Mouse (Mus musculus) heart, embryonic 13.5 days (tissue): ENCODE measurements at regions not wholly inside any gene's neighbourhood (a gene's known extent, or its start where the extent isn't known, plus 50 kb on each side); places are given as distances from the start of the nearest gene placed in this dataset.
A peak's percentile ranks its signal among the peaks of the same experiment; 100 is the strongest.

Source experiments
- ATAC-seq: fragments of 200-750 bp; cut with Nextera tagmentation; 2 replicates; pipeline ENCODE4 v1.8.0; 2017; ENCODE audit warnings: moderate TSS enrichment; ENCODE audit not compliant: insufficient number of reproducible peaks, low FRiP score, low TSS enrichment; ENCODE audit errors: extremely low read depth
- H3K27ac ChIP-seq: fragments of 300-500 bp; sonication (generic); replicated peaks from 2 replicates; pipeline ENCODE4 v1.5.1; 2015; ENCODE audit warnings: moderate library complexity, mild to moderate bottlenecking, inconsistent platforms
- H3K27me3 ChIP-seq: fragments of 300-500 bp; sonication (generic); replicated peaks from 2 replicates; pipeline ENCODE4 v1.6.1; 2015; ENCODE audit warnings: mild to moderate bottlenecking, inconsistent platforms
- H3K36me3 ChIP-seq: fragments of 300-500 bp; sonication (generic); 2 replicates; pipeline ENCODE4 v1.6.1; 2015; ENCODE audit warnings: mild to moderate bottlenecking, inconsistent platforms
- H3K4me1 ChIP-seq: fragments of 300-500 bp; sonication (generic); 2 replicates; pipeline ENCODE4 v1.6.1; 2015; ENCODE audit warnings: inconsistent platforms
- H3K4me2 ChIP-seq: fragments of 300-500 bp; sonication (generic); 2 replicates; pipeline ENCODE4 v1.6.1; 2015; ENCODE audit warnings: inconsistent platforms, mild to moderate bottlenecking, moderate library complexity
- H3K4me3 ChIP-seq: fragments of 300-500 bp; sonication (generic); 2 replicates; pipeline ENCODE4 v1.5.1; 2015; ENCODE audit warnings: moderate library complexity, mild to moderate bottlenecking, inconsistent platforms
- H3K9ac ChIP-seq: fragments of 300-500 bp; sonication (generic); 2 replicates; pipeline ENCODE4 v1.6.1; 2015; ENCODE audit warnings: inconsistent platforms, mild to moderate bottlenecking, moderate library complexity
- H3K9me3 ChIP-seq: fragments of 300-500 bp; sonication (generic); 2 replicates; pipeline ENCODE4 v1.6.1; 2016; ENCODE audit warnings: inconsistent platforms
- WGBS: fragments of 180-500 bp; shearing (Covaris S2); methylation state at CpG from one replicate; pipeline ENCODE4 v1.1.7; 2015; ENCODE audit warnings: mixed read lengths; 5-methylcytosine and 5-hydroxymethylcytosine counted together

DNA sequence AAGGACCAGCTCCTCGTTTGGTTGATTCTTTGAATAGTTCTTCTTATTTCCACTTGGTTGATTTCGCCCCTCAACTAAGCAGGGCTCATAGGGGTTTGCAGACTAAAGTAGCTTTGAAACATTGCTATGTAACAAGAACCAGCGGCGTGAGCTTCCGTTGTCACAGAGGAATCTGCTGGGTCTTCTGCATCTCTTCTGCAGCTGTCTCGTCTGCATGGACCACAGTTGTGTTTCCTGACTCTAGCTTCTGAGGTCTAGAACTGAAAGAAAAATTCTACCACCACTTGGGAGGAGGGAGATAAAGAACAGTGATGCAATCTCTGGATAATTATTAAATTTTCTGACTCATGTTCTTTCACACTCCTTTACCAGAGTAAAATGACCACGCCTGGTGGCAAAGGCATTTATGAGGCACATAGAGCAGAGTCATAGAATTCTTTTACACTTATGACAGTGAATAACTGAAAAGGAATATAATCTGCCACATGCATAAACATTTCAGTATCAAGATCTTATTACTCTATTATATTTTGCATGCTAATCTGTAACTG is 1340.9 kb downstream of the Slc22a22 start:
- Histone ChIP-seq H3K4me1 (no peaks in the 10 kb centered on the region), H3K27me3 (no peaks in the 10 kb centered on the region), H3K36me3 (no peaks in the 10 kb centered on the region), H3K27ac (no peak overlapping the region), H3K9me3 (no peaks in the 10 kb centered on the region), H3K9ac (no peak overlapping the region), H3K4me2 (no peak overlapping the region), H3K4me3 (no peak overlapping the region)
- 74% methylated on average over 7 of the region's 7 CpGs for WGBS
- no peak for ATAC-seq

DNA sequence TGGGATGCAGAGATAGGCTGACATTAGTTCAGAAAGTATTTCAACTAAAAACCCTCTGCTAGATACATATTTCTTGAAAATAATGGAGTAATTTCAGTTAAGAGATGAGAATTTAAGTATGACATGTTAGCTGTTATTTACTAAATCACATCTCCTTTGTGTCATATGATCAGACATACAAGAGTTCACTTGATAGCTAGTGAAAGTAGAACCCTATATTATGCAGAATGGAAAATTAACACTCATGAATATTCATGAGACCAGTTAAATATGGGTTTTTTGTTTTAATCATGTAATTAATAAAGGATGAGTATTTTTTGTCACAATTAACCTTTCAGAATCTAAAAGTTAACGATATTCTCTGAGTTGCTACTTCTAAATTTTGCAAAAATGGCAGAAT is 1349.4 kb downstream of the Slc22a22 start:
- Histone ChIP-seq H3K4me2 (no peak overlapping the region), H3K27me3 (no peaks in the 10 kb centered on the region), H3K36me3 (no peaks in the 10 kb centered on the region), H3K9ac (no peak overlapping the region), H3K9me3 (no peaks in the 10 kb centered on the region), H3K4me1 (no peaks in the 10 kb centered on the region), H3K4me3 (no peak overlapping the region), H3K27ac (no peak overlapping the region)
- WGBS = 57% methylated on average over 1 of the region's 1 CpGs
- no peak for ATAC-seq

DNA sequence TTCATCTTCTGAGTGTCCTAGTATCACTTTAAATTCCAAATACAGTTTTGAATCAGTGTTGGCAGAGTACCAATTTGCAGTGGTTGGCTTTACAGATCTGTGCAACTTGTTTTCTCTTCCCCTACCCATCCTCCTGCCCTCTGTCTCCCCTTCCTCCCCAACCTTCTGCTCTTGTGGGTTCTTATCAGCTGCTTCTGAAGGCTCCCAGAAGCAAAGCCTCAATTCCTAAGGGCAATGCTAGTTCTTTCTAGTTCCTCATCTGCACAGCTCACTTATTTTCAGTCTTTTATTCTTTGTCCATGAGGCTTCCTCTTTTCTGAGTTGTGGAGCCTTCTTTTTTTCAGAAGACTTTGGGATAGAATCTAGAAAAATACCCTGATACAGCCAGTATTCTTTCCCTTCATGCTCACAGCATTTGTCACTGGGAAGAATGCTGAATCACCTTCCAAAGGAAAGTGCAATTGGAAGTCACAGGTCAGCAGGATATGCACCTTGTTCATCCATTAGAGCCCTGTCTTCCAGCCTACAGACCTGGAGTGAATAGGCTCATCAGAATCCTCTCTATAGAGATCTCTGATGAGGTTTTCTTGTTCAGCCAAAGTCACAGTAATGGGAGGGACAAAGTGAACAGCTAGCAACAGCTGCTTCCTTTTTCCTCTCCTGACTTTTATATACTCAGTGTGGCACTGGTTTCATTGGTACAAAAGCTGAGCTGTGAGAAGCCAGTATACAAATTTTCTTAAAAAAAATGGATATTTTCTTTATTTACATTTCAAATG is 1357.9 kb downstream of the Slc22a22 start:
- 0 out of 2 replicates have a peak, but pooled peaks cover 5% of the 10 kb centered on the region for H3K4me1 ChIP-seq
- H3K4me2 ChIP-seq = no peak overlapping the region
- no peak overlapping the region for H3K9ac ChIP-seq
- no peaks in the 10 kb centered on the region for H3K9me3 ChIP-seq
- H3K36me3 ChIP-seq = no peaks in the 10 kb centered on the region
- H3K4me3 ChIP-seq = no peak overlapping the region
- no peak overlapping the region for H3K27ac ChIP-seq
- H3K27me3 ChIP-seq = no peaks in the 10 kb centered on the region
- ATAC-seq = no peak

DNA sequence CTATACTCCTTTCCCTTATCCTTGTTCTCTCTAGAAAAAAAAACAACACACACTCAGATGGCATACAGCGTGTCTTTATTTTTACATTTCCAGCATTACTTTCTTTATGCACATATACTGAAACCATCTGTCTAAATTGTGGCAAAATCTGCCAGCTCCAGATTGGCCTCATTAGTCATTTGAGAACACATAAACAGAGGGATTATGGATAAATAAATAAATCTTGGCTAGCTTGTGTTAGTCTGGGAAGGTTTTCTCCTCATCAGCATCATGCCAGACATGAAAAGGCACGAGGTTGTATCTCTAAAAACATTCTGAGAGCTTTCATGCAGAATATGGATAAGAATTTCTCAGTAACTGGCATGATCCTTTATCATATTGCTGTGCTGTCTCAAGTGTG is 1369.1 kb downstream of the Slc22a22 start:
- Histone ChIP-seq H3K27ac (no peak overlapping the region), H3K4me3 (no peak overlapping the region), H3K4me2 (no peak overlapping the region), H3K27me3 (no peaks in the 10 kb centered on the region), H3K4me1 (no peaks in the 10 kb centered on the region), H3K9ac (no peak overlapping the region), H3K36me3 (no peaks in the 10 kb centered on the region), H3K9me3 (no peaks in the 10 kb centered on the region)
- WGBS = 47% methylated on average over 2 of the region's 2 CpGs
- ATAC-seq = no peak

DNA sequence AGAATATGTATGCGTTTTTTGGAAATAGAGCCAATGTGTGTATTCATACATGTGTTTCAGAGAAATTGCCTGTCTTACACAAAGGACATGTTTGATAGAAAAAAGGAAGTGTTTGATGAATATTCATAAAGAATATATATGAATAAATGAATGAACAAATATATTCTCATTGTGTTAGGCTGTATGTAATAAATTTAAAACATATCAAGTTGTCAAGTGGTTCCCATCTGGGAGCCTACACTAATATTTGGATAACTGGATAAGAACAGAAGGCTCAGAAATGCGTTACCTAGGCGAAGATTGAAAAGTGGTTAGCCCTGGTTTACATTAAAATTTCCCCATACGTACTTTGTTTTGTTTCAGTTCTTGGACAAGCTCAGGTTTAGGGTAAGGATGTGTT is 1369.7 kb downstream of the Slc22a22 start:
- Histone ChIP-seq H3K27me3 (no peaks in the 10 kb centered on the region), H3K4me3 (no peak overlapping the region), H3K9ac (no peak overlapping the region), H3K36me3 (no peaks in the 10 kb centered on the region), H3K4me1 (no peaks in the 10 kb centered on the region), H3K27ac (no peak overlapping the region), H3K9me3 (no peaks in the 10 kb centered on the region), H3K4me2 (no peak overlapping the region)
- 66% methylated on average over 4 of the region's 4 CpGs for WGBS
- ATAC-seq = no peak

DNA sequence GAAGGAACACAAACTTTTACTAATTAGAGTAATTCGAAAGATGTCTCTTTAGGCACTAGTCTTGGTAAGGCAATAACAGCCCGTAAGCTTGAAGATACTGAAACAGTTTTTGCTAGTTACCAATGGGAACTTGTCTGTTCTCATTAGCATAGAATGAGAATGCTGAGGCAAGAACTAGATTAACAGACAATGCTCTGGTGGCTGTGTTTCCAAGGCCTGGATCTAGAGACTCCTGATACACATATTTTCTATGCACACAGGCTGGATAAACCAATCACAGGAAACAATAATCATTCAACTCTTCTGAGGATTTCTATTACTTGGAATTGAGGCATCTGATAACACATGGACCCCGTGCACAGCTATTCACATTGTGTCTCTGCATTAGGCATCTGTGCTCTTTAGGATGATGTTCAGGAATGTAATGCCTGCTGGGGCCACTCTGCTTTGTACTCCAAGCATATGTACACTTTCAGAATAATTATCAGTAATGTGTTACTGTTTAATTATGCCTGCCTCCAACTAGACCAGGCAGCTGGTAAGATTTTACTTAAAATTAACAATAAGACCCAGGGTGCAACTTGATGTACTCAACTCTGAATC is 1377.2 kb downstream of the Slc22a22 start:
- no peak for ATAC-seq
- Histone ChIP-seq H3K27ac (no peak overlapping the region), H3K4me1 (no peaks in the 10 kb centered on the region), H3K36me3 (no peaks in the 10 kb centered on the region), H3K4me3 (no peak overlapping the region), H3K4me2 (no peak overlapping the region), H3K9me3 (no peaks in the 10 kb centered on the region), H3K27me3 (no peaks in the 10 kb centered on the region), H3K9ac (no peak overlapping the region)
- WGBS = 71% methylated on average over 3 of the region's 3 CpGs

DNA sequence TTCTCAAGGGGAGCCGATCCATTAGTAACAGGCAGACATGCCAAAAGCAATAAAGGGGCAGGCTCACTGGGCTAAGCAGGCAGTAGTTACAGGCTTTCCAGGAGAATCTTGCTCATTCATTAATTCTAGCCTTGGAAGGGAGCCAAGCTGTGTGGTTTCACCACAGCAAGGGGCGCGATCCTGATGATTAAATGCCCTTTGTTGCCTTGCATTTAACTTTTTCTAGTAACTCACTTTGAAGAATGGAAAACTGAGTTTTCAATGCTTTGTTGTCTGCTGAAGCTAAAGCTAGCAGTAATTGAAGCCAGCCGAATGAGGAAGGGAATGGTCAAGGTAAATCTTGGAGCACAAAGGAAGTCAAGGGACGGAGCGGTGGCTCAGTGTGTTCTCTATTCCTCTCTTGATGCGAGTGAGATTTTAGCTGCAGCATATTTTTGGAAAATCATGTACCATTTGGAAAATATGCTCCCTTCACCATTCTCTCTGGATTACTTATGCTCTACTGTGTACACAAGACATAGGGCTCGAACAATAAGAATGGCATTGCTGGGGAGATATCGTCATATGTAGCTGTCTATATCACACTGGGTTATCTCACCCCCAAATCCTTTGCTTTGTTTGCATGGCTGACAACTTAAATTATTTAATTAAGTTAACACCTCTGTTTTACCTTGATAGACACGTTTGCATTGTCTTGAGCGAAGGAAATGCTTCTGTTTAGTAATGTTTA is 1399.4 kb downstream of the Slc22a22 start:
- Histone ChIP-seq H3K4me3 (no peak overlapping the region), H3K27me3 (no peaks in the 10 kb centered on the region), H3K27ac (no peak overlapping the region), H3K9ac (no peak overlapping the region), H3K9me3 (0 out of 2 replicates have a peak, but pooled peaks cover under 1% of the 10 kb centered on the region), H3K36me3 (no peaks in the 10 kb centered on the region), H3K4me2 (peak overlapping the region; percentile 18; the same call in 1 of the 2 replicates), H3K4me1 (no peaks in the 10 kb centered on the region)
- no peak for ATAC-seq
- WGBS = 73% methylated on average over 11 of the region's 11 CpGs

DNA sequence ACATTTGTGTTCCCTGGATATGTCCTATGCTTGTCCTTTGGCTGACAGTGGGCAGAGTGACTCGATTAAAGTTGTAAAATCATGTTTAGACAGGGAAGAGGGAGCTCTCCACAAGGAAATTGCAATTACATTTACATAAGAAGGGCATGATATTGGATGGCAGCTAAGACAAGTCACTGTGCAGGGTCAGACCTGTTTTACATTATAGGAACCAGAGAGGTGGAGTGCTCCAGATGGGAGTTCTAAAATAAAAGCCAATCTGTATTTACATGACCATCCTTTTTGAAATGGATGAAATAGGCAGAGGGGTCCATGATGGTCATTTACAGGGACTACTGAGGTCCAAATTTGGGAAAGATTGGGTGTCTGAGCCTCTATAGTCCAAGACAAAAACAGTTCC is 1400.3 kb downstream of the Slc22a22 start:
- no peaks in the 10 kb centered on the region for H3K27me3 ChIP-seq
- no peak overlapping the region for H3K4me3 ChIP-seq
- H3K9me3 ChIP-seq = 0 out of 2 replicates have a peak, but pooled peaks cover 5% of the 10 kb centered on the region
- no peaks in the 10 kb centered on the region for H3K4me1 ChIP-seq
- ATAC-seq = no peak
- no peaks in the 10 kb centered on the region for H3K36me3 ChIP-seq
- H3K27ac ChIP-seq = no peak overlapping the region
- H3K9ac ChIP-seq = no peak overlapping the region
- no peak overlapping the region for H3K4me2 ChIP-seq
- 57% methylated on average over 1 of the region's 1 CpGs for WGBS

DNA sequence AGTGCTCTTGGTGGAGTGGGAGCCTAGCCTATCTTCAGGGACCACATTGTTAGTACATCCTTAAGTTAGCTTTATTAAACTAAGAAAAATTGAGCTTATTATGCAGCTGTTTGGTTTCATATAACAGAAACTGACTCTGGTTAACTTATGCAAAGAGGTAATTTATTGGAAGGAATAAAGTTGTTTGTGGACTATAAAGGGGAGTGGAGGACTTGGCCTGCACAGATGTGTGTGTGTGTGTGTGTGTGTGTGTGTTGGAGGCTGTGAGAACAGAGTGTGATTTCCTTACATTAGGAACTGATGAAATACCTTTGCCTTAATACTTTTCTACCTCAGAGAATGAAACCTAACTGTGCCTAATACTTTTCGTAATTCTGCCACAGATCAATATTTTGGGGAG is 1400.7 kb downstream of the Slc22a22 start:
- H3K27ac ChIP-seq = no peak overlapping the region

DNA sequence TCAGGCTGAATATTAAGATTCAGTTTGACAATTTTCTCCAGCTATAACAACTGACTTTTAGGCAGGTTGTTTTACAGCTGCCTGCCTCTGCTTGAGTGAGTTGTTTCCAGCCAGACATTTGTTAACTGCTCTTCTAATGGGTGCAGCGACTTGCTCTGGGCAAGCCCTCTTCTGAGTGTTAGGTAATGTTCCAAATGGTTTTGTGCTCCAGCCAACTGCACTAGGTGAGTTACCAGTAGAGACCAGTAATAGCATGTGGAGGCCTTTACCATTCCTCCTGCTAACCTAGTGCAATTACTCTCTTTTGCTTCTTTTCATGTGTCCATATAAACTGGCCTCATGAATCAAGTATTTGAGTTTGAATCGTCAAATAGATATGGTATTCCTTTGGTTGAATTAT is 1407.9 kb downstream of the Slc22a22 start:
- Histone ChIP-seq H3K9me3 (0 out of 2 replicates have a peak, but pooled peaks cover 5% of the 10 kb centered on the region), H3K9ac (no peak overlapping the region), H3K27ac (no peak overlapping the region), H3K4me2 (no peak overlapping the region), H3K27me3 (no peaks in the 10 kb centered on the region), H3K4me3 (no peak overlapping the region), H3K36me3 (no peaks in the 10 kb centered on the region), H3K4me1 (no peaks in the 10 kb centered on the region)
- WGBS = 70% methylated on average over 2 of the region's 2 CpGs
- no peak for ATAC-seq

More for the DNA sequence above, 1400.7 kb downstream of the Slc22a22 start:
- ATAC-seq = no peak
- Histone ChIP-seq H3K27me3 (no peaks in the 10 kb centered on the region), H3K4me2 (no peak overlapping the region), H3K4me1 (no peaks in the 10 kb centered on the region), H3K4me3 (no peak overlapping the region), H3K9ac (no peak overlapping the region), H3K36me3 (no peaks in the 10 kb centered on the region), H3K9me3 (0 out of 2 replicates have a peak, but pooled peaks cover 5% of the 10 kb centered on the region)
- WGBS = 72% methylated on average over 1 of the region's 1 CpGs

DNA sequence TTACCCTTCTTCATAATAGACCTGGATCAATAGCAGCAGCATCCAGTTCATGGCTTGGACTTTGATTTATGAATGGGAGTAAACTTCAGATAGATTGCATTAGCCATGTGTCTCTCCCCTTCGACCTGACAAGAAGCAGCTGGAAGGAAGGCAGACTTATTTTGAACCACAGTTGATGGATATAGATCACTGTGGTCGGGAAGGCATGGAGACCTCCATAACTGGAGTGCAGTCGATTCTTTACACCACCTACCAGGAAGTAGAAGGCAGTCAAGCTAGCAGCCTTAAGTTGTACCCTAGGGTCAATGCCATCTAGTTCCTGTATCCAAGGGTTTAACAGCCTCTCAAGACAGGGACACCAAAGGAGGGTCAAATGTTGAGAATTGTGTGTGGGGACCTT is 1410.2 kb downstream of the Slc22a22 start:
- whole genome bisulfite sequencing = 52% methylated on average over 3 of the region's 3 CpGs
- ATAC-seq = no peak
- Histone ChIP-seq H3K9ac (no peak overlapping the region), H3K36me3 (no peaks in the 10 kb centered on the region), H3K27ac (no peak overlapping the region), H3K27me3 (no peaks in the 10 kb centered on the region), H3K4me2 (no peak overlapping the region), H3K9me3 (no peaks in the 10 kb centered on the region), H3K4me1 (no peaks in the 10 kb centered on the region), H3K4me3 (no peak overlapping the region)
